Mouse (Mus musculus) G1E-ER4 (cell line): Measurements from ENCODE around the gene Dnajc12. TPM values are rescaled to one million over a fixed set of nuclear protein-coding genes. Genes with fewer than 3 reads are reported as not detected.

Source experiments
- GATA1 ChIP-seq: IDR thresholded peaks from one replicate; pipeline ENCODE4 v1.8.0; 2012; ENCODE audit warnings: low read length, inconsistent platforms
- polyA plus RNA-seq: library from polyadenylated mRNA; stranded (reverse); fragments of >175 nt; gene quantifications from 2 replicates; pipeline ENCODE4 v1.2.3, GENCODE M21; 2012

Gene Dnajc12
- 0.02 and 0.11 TPM in 2 replicates for polyA plus RNA-seq

DNA sequence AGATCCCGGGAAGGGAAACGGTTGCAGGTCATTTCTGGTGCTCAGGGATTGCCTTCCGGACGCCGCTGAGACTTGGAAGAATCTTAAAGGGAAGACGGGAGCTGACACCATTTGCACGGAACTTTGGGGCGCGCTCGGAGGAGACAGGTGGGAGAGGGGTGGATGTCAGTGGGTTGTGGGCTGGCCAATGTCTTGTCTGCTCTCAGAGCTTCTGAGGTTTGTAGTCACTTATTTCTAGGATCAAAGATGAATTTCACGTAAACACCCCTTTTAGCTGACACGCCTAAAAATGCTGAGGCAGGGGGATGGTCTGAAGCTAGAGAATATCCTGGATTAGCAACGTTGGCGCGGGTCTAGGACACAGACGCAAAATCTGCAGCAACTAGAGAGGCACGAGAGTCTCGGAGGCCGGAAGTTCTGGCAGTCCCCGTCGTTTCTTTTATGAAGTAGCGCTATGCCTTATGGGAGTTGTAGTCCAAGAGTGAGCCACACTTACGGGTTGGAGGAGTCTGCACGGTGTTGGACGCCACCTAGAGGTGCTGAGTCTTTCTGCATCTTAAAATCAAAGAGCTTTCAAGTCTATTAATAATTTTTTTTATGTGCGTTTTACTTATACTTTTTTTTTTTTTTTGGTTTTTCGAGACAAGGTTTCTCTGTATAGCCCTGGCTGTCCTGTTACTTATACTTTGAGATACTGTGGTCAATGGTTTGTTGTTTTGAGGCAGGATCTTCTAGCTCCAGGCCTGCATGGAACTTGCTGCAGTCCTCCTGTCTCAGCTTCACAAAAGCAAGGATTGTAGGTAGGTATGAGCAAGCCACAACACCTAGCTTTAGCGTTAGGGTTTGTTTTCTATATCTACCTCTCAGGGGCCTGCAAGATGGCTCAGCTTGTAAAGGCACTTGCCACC is at the start of gene Dnajc12:
TSS of gene Dnajc12 (plus strand) at position 72 of the 908 bp plus-strand sequence.
- TF ChIP-seq GATA1: no peak

- TF ChIP-seq GATA1: no peak
Measured at GRCm38 (mm10) chr10:63336901-63337300, 45.3 kb upstream of the Dnajc12 start.

- TF ChIP-seq GATA1: no peak
Measured at GRCm38 (mm10) chr10:63337326-63337725, 44.9 kb upstream of the Dnajc12 start.

DNA sequence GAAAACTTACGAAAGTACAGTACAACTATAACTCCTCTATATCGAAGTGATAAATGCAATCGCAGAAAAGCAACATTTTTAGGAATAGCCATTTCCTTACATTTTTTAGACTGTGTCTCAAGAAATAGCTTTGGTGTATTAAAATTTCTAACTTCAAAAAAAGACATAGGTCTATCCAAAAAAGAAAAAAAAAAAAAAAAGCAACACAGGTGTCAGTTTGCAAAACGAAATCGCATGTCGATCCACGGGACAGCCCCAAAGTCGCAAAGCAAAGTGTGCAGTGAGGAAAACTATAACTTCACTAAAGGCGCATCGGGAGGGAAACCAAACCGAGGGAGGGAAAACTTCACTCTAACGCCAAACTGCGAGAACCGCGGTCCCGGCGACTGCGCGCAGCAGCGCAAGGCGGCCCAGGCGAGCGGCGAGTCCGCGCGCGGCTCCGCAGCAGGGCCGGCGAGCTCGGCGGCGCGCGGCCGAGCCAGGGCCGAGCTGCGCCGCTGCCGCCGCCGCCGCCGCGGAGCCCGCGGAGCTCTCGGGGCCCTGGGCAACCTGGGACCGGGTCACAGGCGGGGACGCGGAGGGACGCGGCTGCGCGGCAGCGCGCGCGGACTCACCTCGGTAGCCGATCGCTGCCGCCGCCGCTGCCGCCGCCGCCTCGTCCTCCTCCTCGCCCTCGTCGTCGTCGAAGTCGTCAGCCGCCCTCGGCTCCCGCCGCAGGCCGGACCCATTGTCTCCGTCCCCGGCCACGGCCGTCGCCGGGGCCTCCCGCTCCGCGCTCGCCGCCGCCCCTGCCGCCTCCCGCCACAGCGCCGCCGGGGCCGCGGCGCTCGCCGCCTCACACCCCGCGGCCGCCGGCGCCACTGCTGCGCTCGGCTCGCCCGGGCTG is 44.0 kb upstream of the Dnajc12 start:
- no peak for TF ChIP-seq GATA1

- TF ChIP-seq GATA1: no peak
Measured at GRCm38 (mm10) chr10:63338914-63339643, 43.2 kb upstream of the Dnajc12 start.

- no peak for TF ChIP-seq GATA1
Measured at GRCm38 (mm10) chr10:63341351-63341750, 40.9 kb upstream of the Dnajc12 start.

GRCm38 (mm10) chr10:63344751-63345150 is 37.5 kb upstream of the Dnajc12 start:
- no peak for TF ChIP-seq GATA1

GRCm38 (mm10) chr10:63348291-63348690 is 34.0 kb upstream of the Dnajc12 start:
- no peak for TF ChIP-seq GATA1

DNA sequence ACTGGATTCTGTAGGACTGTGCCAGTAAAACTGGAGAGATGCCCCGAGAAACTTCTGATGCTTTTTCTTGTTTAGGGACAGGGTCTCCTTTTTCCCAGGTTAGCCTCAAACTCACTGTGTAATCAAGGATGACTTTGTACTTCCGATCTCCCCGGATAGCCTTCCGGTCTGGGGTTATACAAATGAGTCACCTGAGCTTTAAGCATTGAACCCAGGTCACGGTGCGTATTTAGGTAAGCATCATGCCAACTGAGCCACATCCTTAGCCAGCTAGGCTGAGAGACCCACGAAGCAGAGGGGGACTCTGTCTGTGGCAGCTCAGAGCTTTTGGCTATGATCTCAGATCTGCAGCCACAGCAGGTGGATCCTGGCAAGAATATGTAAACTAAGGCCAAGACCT is 31.6 kb upstream of the Dnajc12 start:
- TF ChIP-seq GATA1: no peak

- no peak for TF ChIP-seq GATA1
Measured at GRCm38 (mm10) chr10:63352111-63352510, 30.1 kb upstream of the Dnajc12 start.

GRCm38 (mm10) chr10:63360502-63360901 is 21.7 kb upstream of the Dnajc12 start:
- TF ChIP-seq GATA1: no peak

DNA sequence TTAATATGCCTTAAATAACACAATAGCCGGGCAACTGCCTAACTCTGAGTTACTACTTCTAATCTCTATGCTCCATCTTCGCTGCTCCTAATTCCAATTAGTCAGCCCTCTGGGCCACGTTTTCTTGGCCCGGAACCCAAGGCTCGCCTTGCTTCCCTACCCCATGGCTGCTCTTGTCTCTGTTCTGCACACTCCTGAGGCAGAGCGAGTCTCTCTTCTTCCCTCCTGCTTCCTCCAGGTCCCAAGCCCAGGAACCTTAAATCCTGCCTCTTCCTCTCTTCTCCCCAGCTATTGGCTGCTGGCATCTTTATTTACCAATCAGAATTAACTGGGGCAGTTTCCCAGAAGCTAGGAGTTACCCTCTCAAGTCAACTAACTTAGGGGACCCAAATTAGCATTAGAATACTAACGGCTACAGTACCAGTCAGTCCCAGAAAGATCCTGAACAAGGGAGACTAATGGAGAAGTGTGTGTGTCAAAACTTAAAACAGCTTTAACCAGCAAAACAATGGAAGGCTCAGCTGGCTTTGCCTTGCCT is 16.3 kb upstream of the Dnajc12 start:
- TF ChIP-seq GATA1: no peak

GRCm38 (mm10) chr10:63367386-63367785 is 14.9 kb upstream of the Dnajc12 start:
- TF ChIP-seq GATA1: no peak

DNA sequence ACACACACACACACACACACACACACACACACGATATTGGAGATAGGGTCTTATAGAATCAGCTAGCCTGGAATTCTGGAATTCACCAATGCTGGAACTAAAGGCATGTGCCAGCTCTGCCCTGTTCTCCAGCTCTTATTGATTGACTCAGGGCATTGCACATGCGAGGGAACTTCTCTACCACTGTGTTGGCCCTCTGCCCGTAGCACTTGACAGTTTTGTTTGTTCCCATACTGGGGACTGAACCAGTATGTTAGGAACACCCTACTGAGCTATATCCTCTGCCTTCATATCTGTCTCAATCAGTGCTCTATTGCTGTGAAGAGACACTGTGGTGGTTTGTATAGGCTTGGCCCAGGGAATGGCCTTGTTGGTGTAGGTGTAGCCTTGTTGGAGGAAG is 14.2 kb upstream of the Dnajc12 start:
- TF ChIP-seq GATA1: no peak

GRCm38 (mm10) chr10:63376303-63376702 is 5.9 kb upstream of the Dnajc12 start:
- TF ChIP-seq GATA1: no peak

DNA sequence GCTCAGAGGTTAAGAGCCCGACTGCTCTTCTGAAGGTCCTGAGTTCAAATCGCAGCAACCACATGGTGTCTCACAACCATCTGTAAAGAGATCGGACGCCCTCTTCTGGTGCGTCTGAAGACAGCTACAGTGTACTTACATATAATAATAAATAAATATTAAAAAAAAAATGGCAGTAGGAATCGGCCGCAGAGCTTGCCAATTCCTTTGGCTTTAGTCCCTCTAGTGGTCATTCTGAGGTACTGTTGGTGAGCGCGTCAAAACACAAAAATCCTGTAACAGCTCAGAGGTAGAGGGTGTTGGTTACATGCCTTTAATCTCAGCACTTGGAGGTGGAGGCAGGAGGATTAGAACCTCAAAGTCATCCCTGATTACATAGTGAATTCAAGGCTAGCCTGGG is 4.8 kb upstream of the Dnajc12 start:
- TF ChIP-seq GATA1: no peak
